Mouse (Mus musculus) kidney, adult 2 months (tissue): ENCODE measurements around the gene Ccdc115.

Source experiments
- CTCF ChIP-seq: fragments of 200-500 bp; conservative IDR thresholded peaks from 2 replicates; pipeline ENCODE4 v1.5.1; 2011; ENCODE audit warnings: low read depth, mild to moderate bottlenecking, control low read depth, low read length, moderate library complexity, mixed read lengths; ENCODE audit not compliant: insufficient read depth, insufficient read length
- POLR2A ChIP-seq: fragments of 200-500 bp; IDR thresholded peaks from one replicate; pipeline ENCODE4 v1.6.1; 2011; ENCODE audit warnings: low read depth, low read length, control low read depth

DNA sequence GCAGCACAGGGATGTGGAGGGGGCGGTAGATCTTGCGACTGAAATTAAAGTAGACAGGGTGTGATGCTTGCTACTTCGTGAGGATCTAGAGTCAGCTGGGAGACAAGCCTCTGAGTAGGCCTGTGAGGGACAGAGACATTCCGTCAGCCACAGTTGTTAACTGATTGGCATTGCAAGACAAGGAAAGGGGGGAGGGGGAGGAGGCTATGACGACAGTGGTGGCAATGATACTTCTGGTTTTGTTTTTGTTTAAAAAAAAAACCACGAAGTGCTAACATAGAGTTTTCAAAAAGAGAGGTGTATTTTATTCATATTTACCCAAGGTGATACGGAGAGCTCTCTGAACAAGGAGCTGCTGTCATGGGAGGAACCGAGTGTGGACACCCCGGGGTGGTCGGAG is 45.0 kb upstream of the Ccdc115 start:
- TF ChIP-seq POLR2A (no peak), CTCF (no peak)
